Mouse (Mus musculus) CH12.LX (cell line): Measurements from ENCODE around the gene Atp8b5. TPM values are rescaled to one million over a fixed set of nuclear protein-coding genes. Genes with fewer than 3 reads are reported as not detected.

ENCODE experiments used
- DNase-seq: peaks from one replicate; pipeline ENCODE4 v3.0.0-alpha.2; 2013; ENCODE audit errors: extremely low read depth
- H3K27ac ChIP-seq: 2 replicates; pipeline ENCODE4 v1.5.1; 2012; ENCODE audit warnings: low read depth, mild to moderate bottlenecking, control low read depth, moderate library complexity; ENCODE audit not compliant: insufficient read depth
- H3K27me3 ChIP-seq: replicated peaks from 2 replicates; pipeline ENCODE3; 2012; ENCODE audit warnings: inconsistent platforms
- H3K36me3 ChIP-seq, 2 experiments: replicated peaks in 1 of 2; 2 replicates each; pipeline versions ENCODE3 to v1.6.1; 2012; ENCODE audit warnings: inconsistent platforms in 1 of 2, low read length in 1 of 2, mild to moderate bottlenecking in 1 of 2, mixed read lengths in 1 of 2, moderate library complexity in 1 of 2; ENCODE audit not compliant: control insufficient read depth in 1 of 2, insufficient read depth in 1 of 2
- H3K4me1 ChIP-seq, 2 experiments: 2 replicates each; pipeline ENCODE4 v1.6.1; 2012; ENCODE audit warnings: inconsistent platforms in 1 of 2, moderate library complexity in 1 of 2; ENCODE audit not compliant: insufficient read depth in 2 of 2, control insufficient read depth in 1 of 2
- H3K4me2 ChIP-seq: 2 replicates; pipeline ENCODE4 v1.6.1; 2012; ENCODE audit warnings: low read depth, mild to moderate bottlenecking, control low read depth; ENCODE audit not compliant: poor library complexity, insufficient read depth, severe bottlenecking
- H3K4me3 ChIP-seq, 3 experiments: fragments of 150-350 bp in 1 of 3; sonication (generic) in 1 of 3; replicated peaks in 1 of 3; 2 replicates each; pipeline versions ENCODE3 to v1.5.1; 2011 to 2012; ENCODE audit warnings: low read depth in 2 of 3, low read length in 2 of 3, mild to moderate bottlenecking in 2 of 3, moderate library complexity in 2 of 3, control low read depth in 1 of 3, improper control_type of control experiment in 1 of 3, inconsistent platforms in 1 of 3, mixed read lengths in 1 of 3; ENCODE audit not compliant: poor library complexity in 1 of 3
- H3K79me2 ChIP-seq: replicated peaks from 2 replicates; pipeline ENCODE4 v1.6.1; 2012; ENCODE audit warnings: mild to moderate bottlenecking, moderate library complexity; ENCODE audit not compliant: control insufficient read depth, poor library complexity, insufficient read depth, severe bottlenecking; ENCODE audit errors: extremely low read depth
- H3K9ac ChIP-seq: 2 replicates; pipeline ENCODE4 v1.6.1; 2012; ENCODE audit warnings: low read depth, mild to moderate bottlenecking, control low read depth, moderate library complexity; ENCODE audit not compliant: insufficient read depth
- H3K9me3 ChIP-seq: replicated peaks from 2 replicates; pipeline ENCODE3; 2012; ENCODE audit warnings: low read length, inconsistent platforms, mixed read lengths
- CHD2 ChIP-seq: IDR thresholded peaks from 2 replicates; pipeline ENCODE4 v1.6.1; 2011; ENCODE audit warnings: low read length, improper control_type of control experiment
- CTCF ChIP-seq, 2 experiments: IDR thresholded peaks in 1 of 2; conservative IDR thresholded peaks in 1 of 2; 2 replicates each; pipeline ENCODE4 v1.5.1; 2011 to 2012; ENCODE audit warnings: low read depth in 2 of 2, low read length in 2 of 2, improper control_type of control experiment in 1 of 2, inconsistent platforms in 1 of 2, mild to moderate bottlenecking in 1 of 2, moderate library complexity in 1 of 2
- E2F4 ChIP-seq: IDR thresholded peaks from 2 replicates; pipeline ENCODE4 v1.6.1; 2011; ENCODE audit warnings: low read depth, low read length, improper control_type of control experiment; ENCODE audit not compliant: insufficient replicate concordance
- HCFC1 ChIP-seq: IDR thresholded peaks from 2 replicates; pipeline ENCODE4 v1.6.1; 2012; ENCODE audit warnings: low read depth, mild to moderate bottlenecking, inconsistent platforms, low read length, improper control_type of control experiment
- IRF4 ChIP-seq: IDR thresholded peaks from 2 replicates; pipeline ENCODE4 v1.6.1; 2014; ENCODE audit warnings: low read depth, mild to moderate bottlenecking, inconsistent platforms, low read length, improper control_type of control experiment
- JUND ChIP-seq: conservative IDR thresholded peaks from 2 replicates; pipeline ENCODE4 v1.6.1; 2011; ENCODE audit warnings: low read depth, low read length, improper control_type of control experiment
- MAX ChIP-seq: IDR thresholded peaks from 2 replicates; pipeline ENCODE4 v1.6.1; 2011; ENCODE audit warnings: low read length, improper control_type of control experiment
- MAZ ChIP-seq: IDR thresholded peaks from 2 replicates; pipeline ENCODE4 v1.6.1; 2012; ENCODE audit warnings: low read depth, mild to moderate bottlenecking, inconsistent platforms, low read length, improper control_type of control experiment, moderate library complexity
- MEF2A ChIP-seq: IDR thresholded peaks from 2 replicates; pipeline ENCODE4 v1.6.1; 2014; ENCODE audit warnings: low read depth, mild to moderate bottlenecking, inconsistent platforms, low read length, improper control_type of control experiment, borderline replicate concordance
- NELFE ChIP-seq: IDR thresholded peaks from 2 replicates; pipeline ENCODE4 v1.6.1; 2011; ENCODE audit warnings: low read depth, low read length, improper control_type of control experiment
- NRF1 ChIP-seq: IDR thresholded peaks from 2 replicates; pipeline ENCODE4 v1.6.1; 2014; ENCODE audit warnings: low read depth, mild to moderate bottlenecking, inconsistent platforms, low read length, improper control_type of control experiment, moderate library complexity
- POLR2AphosphoS2 ChIP-seq: IDR thresholded peaks from 2 replicates; pipeline ENCODE4 v1.6.1; 2011; ENCODE audit warnings: low read depth, low read length, improper control_type of control experiment
- RAD21 ChIP-seq: IDR thresholded peaks from 2 replicates; pipeline ENCODE4 v1.6.1; 2011; ENCODE audit warnings: low read depth, mild to moderate bottlenecking, low read length, improper control_type of control experiment, moderate library complexity
- RCOR1 ChIP-seq: conservative IDR thresholded peaks from 2 replicates; pipeline ENCODE4 v1.6.1; 2012; ENCODE audit warnings: low read depth, mild to moderate bottlenecking, inconsistent platforms, low read length, improper control_type of control experiment
- SMC3 ChIP-seq: IDR thresholded peaks from 2 replicates; pipeline ENCODE4 v1.6.1; 2011; ENCODE audit warnings: low read depth, low read length, improper control_type of control experiment
- TBP ChIP-seq: conservative IDR thresholded peaks from 2 replicates; pipeline ENCODE4 v1.6.1; 2011; ENCODE audit warnings: low read depth, low read length, improper control_type of control experiment
- TCF12 ChIP-seq: IDR thresholded peaks from 2 replicates; pipeline ENCODE4 v1.6.1; 2014; ENCODE audit warnings: low read depth, mild to moderate bottlenecking, inconsistent platforms, low read length, improper control_type of control experiment
- UBTF ChIP-seq: IDR thresholded peaks from 2 replicates; pipeline ENCODE4 v1.6.1; 2012; ENCODE audit warnings: low read depth, mild to moderate bottlenecking, inconsistent platforms, low read length, improper control_type of control experiment, moderate library complexity
- USF1 ChIP-seq: IDR thresholded peaks from 2 replicates; pipeline ENCODE4 v1.6.1; 2014; ENCODE audit warnings: low read depth, mild to moderate bottlenecking, inconsistent platforms, low read length, improper control_type of control experiment
- USF2 ChIP-seq: conservative IDR thresholded peaks from 2 replicates; pipeline ENCODE4 v1.6.1; 2011; ENCODE audit warnings: low read depth, low read length, improper control_type of control experiment
- ZC3H11A ChIP-seq: IDR thresholded peaks from 2 replicates; pipeline ENCODE4 v1.6.1; 2012; ENCODE audit warnings: low read depth, mild to moderate bottlenecking, inconsistent platforms, low read length, improper control_type of control experiment
- ZNF384 ChIP-seq: IDR thresholded peaks from 2 replicates; pipeline ENCODE4 v1.6.1; 2012; ENCODE audit warnings: low read depth, low read length, improper control_type of control experiment, inconsistent platforms
- dilution Hi-C: fragments of 300-500 bp; cut with MboI; formaldehyde crosslinking; loops from 2 replicates; pipeline ENCODE4 v1.14.3; 2020; ENCODE audit warnings: low sequenced_read_pairs; ENCODE audit not compliant: extremely low pct_unique_long_range_greater_than_20kb, extremely low pct_ligation_motif_present
- in situ Hi-C: fragments of 300-500 bp; cut with MboI; formaldehyde crosslinking; loops from 3 replicates; pipeline ENCODE4 v1.14.3; 2019; ENCODE audit warnings: low sequenced_read_pairs, low pct_ligation_motif_present, low pct_unique_long_range_greater_than_20kb, mixed read lengths
- polyA plus RNA-seq: library from polyadenylated mRNA; unstranded; fragments of >175 nt; gene quantifications from 2 replicates; pipeline ENCODE4 v1.2.1, GENCODE M21; 2012; ENCODE audit warnings: low read depth; ENCODE audit not compliant: insufficient read length
- total RNA-seq, 2 experiments: library from RNA; depleted of rRNA; stranded (reverse); fragments of 300-350 nt in 1 of 2; fragments of >200 nt in 1 of 2; gene quantifications; 2 replicates each; pipeline ENCODE4 v1.2.3; 2012 to 2014

Gene Atp8b5
- total and polyA plus RNA-seq, 3 experiments, result 0.13 to 1.3 (median 0.54) TPM

- no peaks in the 10 kb centered on the region for H3K79me2 ChIP-seq
- no peaks in the 10 kb centered on the region for H3K36me3 ChIP-seq
- H3K27me3 ChIP-seq, result peaks cover 6% of the 10 kb centered on the region
- peaks cover 0 to 6% of the 10 kb centered on the region in 2 experiments; a peak in 1 of 4 replicates for H3K4me1 ChIP-seq
- no peak overlapping the region for H3K9ac ChIP-seq
- dilution Hi-C loops, result no loop called here
- no peak for DNase-seq
- H3K4me2 ChIP-seq, result no peak overlapping the region
- in situ Hi-C loops, result loop anchor here (25.0 kb wide), 1 partner anchor 319 kb away; no protein-coding TSS in a partner anchor
- no peaks in the 10 kb centered on the region for H3K9me3 ChIP-seq
- H3K4me3 ChIP-seq, result no peak overlapping the region
- no peak overlapping the region for H3K27ac ChIP-seq
- TF ChIP-seq USF2, result no peak
- TF ChIP-seq CHD2, result peak; percentile 15; the same call in 1 of the 2 replicates
- no peak for TF ChIP-seq USF1
- TF ChIP-seq RAD21, result peak; percentile 10
- peak in 1 of 2 experiments; percentile 30; a peak in 2 of 4 replicates for TF ChIP-seq CTCF (conservative IDR thresholded peaks at IDR 0.05 in 1 of 2, IDR thresholded peaks at IDR 0.05 in 1 of 2; ENCODE audit: low read depth in 2 of 2, low read length in 2 of 2)
Observed at GRCm38 (mm10) chr4:43406162-43406971, 139.4 kb downstream of the Atp8b5 start.

GRCm38 (mm10) chr4:43407071-43407920 lies 140.3 kb downstream of the Atp8b5 start:
- no peak overlapping the region for H3K4me3 ChIP-seq
- no peak overlapping the region for H3K4me2 ChIP-seq
- dilution Hi-C loops, result no loop called here
- H3K79me2 ChIP-seq, result no peaks in the 10 kb centered on the region
- no peak overlapping the region for H3K9ac ChIP-seq
- in situ Hi-C loops, result loop anchor here (25.0 kb wide), 1 partner anchor 320 kb away; no protein-coding TSS in a partner anchor
- no peaks in the 10 kb centered on the region for H3K36me3 ChIP-seq
- peaks cover 0 to 6% of the 10 kb centered on the region in 2 experiments; a peak in 1 of 4 replicates for H3K4me1 ChIP-seq
- DNase-seq, result no peak
- peaks cover 3% of the 10 kb centered on the region for H3K27me3 ChIP-seq
- no peak overlapping the region for H3K27ac ChIP-seq
- no peaks in the 10 kb centered on the region for H3K9me3 ChIP-seq
- no peak for TF ChIP-seq IRF4
- no peak for TF ChIP-seq ZNF384
- TF ChIP-seq E2F4, result no peak
- TF ChIP-seq POLR2AphosphoS2, result no peak
- TF ChIP-seq UBTF, result no peak
- no peak for TF ChIP-seq MAZ
- no peak for TF ChIP-seq TCF12
- no peak for TF ChIP-seq NRF1
- no peak for TF ChIP-seq ZC3H11A
- no peak for TF ChIP-seq SMC3
- TF ChIP-seq RCOR1, result no peak
- TF ChIP-seq MEF2A, result no peak
- TF ChIP-seq USF2, result no peak
- TF ChIP-seq NELFE, result no peak
- no peak for TF ChIP-seq USF1
- TF ChIP-seq TBP, result no peak
- TF ChIP-seq JUND, result no peak
- no peak for TF ChIP-seq HCFC1
- no peak for TF ChIP-seq MAX
- no peak for TF ChIP-seq RAD21
- TF ChIP-seq, all 38 proteins: peak for 0
